Mouse (Mus musculus): ENCODE measurements around the gene Lat. TPM values are rescaled to one million over a fixed set of nuclear protein-coding genes. Genes with fewer than 3 reads are reported as not detected.

Lat gene
- total and polyA plus RNA-seq, 2 experiments from 2014 or later = 0.69 TPM; not detected in 1

DNA sequence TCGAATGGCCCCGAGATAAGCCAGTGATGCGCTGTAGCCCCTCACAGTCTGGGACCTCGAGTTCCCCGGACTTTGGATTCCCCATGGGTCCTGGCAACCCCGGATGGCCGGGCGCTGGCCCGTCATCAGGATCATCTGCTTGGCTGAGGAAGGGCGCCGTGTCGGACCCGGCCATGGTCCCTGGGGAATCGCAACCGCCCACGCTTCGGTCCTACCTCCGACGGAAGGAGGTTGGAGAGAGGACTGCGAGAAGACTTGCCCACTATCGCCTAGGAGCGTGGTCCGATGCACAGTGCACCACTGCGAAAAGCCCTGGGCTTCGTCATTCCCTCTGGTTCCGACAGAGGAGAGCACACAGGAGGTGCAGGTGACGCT is 7.5 kb upstream of the Lat start:
- Histone ChIP-seq H3K4me1 (ENCODE audit: insufficient read depth, low read length) (peaks cover 8% of the 10 kb centered on the region; the same call in 1 of the 2 replicates), H3K9me3 (ENCODE audit: low read length) (no peaks in the 10 kb centered on the region), H3K4me3 (ENCODE audit: low read depth, low read length) (peak overlapping the region; percentile 91), H3K9ac (replicated peaks; ENCODE audit: low read length, poor library complexity, severe bottlenecking) (peak overlapping the region; percentile 82), H3K4me2 (ENCODE audit: low read depth, low read length, poor library complexity, severe bottlenecking) (peak overlapping the region; percentile 96), H3K36me3 (ENCODE audit: insufficient read depth, low read length) (peaks cover 18% of the 10 kb centered on the region), H3K27ac (ENCODE audit: low read depth, low read length) (peak overlapping the region; percentile 57), H3K27me3 (ENCODE audit: insufficient read depth, low read length) (no peaks in the 10 kb centered on the region)
- peak; percentile 47 for ATAC-seq (ENCODE audit: low FRiP score)
- no peak for DNase-seq (ENCODE audit: low spot score)
- TF ChIP-seq CTCF (IDR thresholded peaks at IDR 0.05) = no peak
- WGBS = 1% methylated on average over 27 of the region's 27 CpGs

DNA sequence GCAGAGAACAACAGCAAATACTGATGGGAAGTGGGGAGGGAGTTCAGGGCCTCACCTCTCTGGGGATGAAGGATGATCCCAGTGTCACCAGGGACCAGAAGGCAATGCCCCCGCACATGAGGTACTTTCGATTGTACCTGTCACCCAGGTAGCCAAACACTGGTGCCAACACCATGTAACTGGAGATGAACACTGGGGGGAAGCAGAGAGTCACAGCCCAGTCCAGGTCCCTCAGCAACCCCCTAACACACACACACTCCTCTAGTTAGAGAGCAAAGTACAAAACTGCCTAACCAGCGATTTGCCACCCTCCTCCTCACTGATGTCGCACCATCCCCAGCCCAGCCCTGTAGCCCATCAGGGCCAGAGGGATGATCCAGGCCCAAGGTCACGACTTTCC is 5.6 kb upstream of the Lat start:
- Histone ChIP-seq H3K4me3 (ENCODE audit: low read depth, low read length) (no peak overlapping the region), H3K36me3 (ENCODE audit: insufficient read depth, low read length) (peaks cover 37% of the 10 kb centered on the region), H3K4me1 (ENCODE audit: insufficient read depth, low read length) (peaks cover 8% of the 10 kb centered on the region; the same call in 1 of the 2 replicates), H3K27me3 (ENCODE audit: insufficient read depth, low read length) (no peaks in the 10 kb centered on the region), H3K9me3 (ENCODE audit: low read length) (no peaks in the 10 kb centered on the region), H3K4me2 (ENCODE audit: low read depth, low read length, poor library complexity, severe bottlenecking) (no peak overlapping the region), H3K9ac (replicated peaks; ENCODE audit: low read length, poor library complexity, severe bottlenecking) (no peak overlapping the region), H3K27ac (ENCODE audit: low read depth, low read length) (no peak overlapping the region)
- 86% methylated on average over 5 of the region's 5 CpGs for WGBS
- peak; percentile 43 for TF ChIP-seq CTCF (IDR thresholded peaks at IDR 0.05)
- ATAC-seq (ENCODE audit: low FRiP score) (no peak), DNase-seq (ENCODE audit: low spot score) (no peak)

DNA sequence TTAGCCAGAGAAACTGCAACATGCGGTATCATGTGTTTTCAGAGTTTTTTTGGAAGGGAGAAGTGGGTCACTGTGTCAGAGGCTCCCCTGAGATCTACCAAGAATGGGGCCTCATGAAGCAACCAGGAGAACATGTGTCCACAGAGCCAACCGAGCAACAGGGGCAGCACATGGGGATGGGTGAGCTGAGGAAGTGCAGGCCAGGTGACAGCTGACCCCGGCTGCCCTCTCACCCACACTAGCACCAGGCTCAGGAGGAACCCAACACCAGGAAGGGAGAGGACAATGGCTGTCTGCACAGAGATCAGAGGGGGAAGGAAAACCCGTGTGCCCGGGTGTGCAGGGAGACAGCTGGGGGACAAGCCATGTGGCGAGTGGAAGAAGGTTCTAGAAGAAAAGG is 5.2 kb upstream of the Lat start:
- DNase-seq (ENCODE audit: low spot score) (no peak), ATAC-seq (ENCODE audit: low FRiP score) (no peak)
- Histone ChIP-seq H3K4me1 (ENCODE audit: insufficient read depth, low read length) (peaks cover 8% of the 10 kb centered on the region; the same call in 1 of the 2 replicates), H3K4me3 (ENCODE audit: low read depth, low read length) (no peak overlapping the region), H3K4me2 (ENCODE audit: low read depth, low read length, poor library complexity, severe bottlenecking) (no peak overlapping the region), H3K27me3 (ENCODE audit: insufficient read depth, low read length) (no peaks in the 10 kb centered on the region), H3K36me3 (ENCODE audit: insufficient read depth, low read length) (peaks cover 41% of the 10 kb centered on the region), H3K9ac (replicated peaks; ENCODE audit: low read length, poor library complexity, severe bottlenecking) (no peak overlapping the region), H3K27ac (ENCODE audit: low read depth, low read length) (no peak overlapping the region), H3K9me3 (ENCODE audit: low read length) (no peaks in the 10 kb centered on the region)
- 81% methylated on average over 6 of the region's 6 CpGs for WGBS
- TF ChIP-seq CTCF (IDR thresholded peaks at IDR 0.05) = no peak

DNA sequence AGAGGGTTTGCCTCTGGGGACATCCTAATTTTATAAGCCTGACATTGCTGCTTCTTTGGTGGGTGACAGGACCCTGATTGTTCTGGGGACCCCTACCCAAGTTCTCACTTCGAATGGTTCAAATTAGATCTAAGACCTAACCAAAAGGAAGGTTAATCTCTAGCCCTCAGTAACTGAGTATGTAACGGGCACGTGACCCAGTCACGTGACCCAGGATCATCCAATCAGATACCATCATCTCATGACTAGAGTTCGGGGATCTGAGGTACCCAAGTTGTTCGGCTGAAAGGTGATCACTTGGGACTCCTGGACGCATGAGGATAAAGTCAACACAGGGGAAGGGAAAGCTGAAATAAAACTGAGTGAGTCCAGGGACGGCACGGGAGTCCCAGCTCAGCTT is 3.6 kb upstream of the Lat start:
- Histone ChIP-seq H3K27me3 (ENCODE audit: insufficient read depth, low read length) (no peaks in the 10 kb centered on the region), H3K27ac (ENCODE audit: low read depth, low read length) (no peak overlapping the region), H3K9me3 (ENCODE audit: low read length) (no peaks in the 10 kb centered on the region), H3K4me1 (ENCODE audit: insufficient read depth, low read length) (peaks cover 8% of the 10 kb centered on the region; the same call in 1 of the 2 replicates), H3K4me3 (ENCODE audit: low read depth, low read length) (no peak overlapping the region), H3K36me3 (ENCODE audit: insufficient read depth, low read length) (peaks cover 46% of the 10 kb centered on the region), H3K9ac (replicated peaks; ENCODE audit: low read length, poor library complexity, severe bottlenecking) (no peak overlapping the region), H3K4me2 (ENCODE audit: low read depth, low read length, poor library complexity, severe bottlenecking) (no peak overlapping the region)
- WGBS = 90% methylated on average over 9 of the region's 9 CpGs
- no peak for TF ChIP-seq CTCF (IDR thresholded peaks at IDR 0.05)
- no peak for ATAC-seq (ENCODE audit: low FRiP score)
- no peak for DNase-seq (ENCODE audit: low spot score)

DNA sequence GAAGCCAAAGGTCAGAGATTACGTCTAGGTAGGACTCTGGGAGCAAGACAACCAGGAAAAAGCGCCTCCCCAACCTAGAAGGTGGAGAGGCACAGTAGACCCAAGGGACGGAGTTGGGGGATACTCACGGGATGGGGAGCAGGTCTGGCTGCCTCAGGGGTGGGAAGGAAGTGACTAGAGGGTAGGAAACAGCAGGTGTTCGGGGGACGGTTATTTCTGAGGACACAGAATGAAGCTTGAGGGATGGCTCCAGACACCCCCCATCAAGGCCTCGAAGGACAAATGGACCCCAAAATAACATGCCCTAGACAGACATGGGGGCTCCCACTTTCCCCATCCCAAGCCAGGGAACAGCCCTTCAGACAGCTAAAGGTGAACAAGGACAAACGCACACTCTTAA is 1.0 kb downstream of the Lat start:
- H3K9me3 ChIP-seq (ENCODE audit: low read length) = no peaks in the 10 kb centered on the region
- DNase-seq (ENCODE audit: low spot score) (no peak), ATAC-seq (ENCODE audit: low FRiP score) (no peak)
- H3K36me3 ChIP-seq (ENCODE audit: insufficient read depth, low read length) = peaks cover 49% of the 10 kb centered on the region
- H3K4me3 ChIP-seq (ENCODE audit: low read depth, low read length) = no peak overlapping the region
- no peak overlapping the region for H3K9ac ChIP-seq (replicated peaks; ENCODE audit: low read length, poor library complexity, severe bottlenecking)
- 90% methylated on average over 8 of the region's 8 CpGs for WGBS
- H3K4me1 ChIP-seq (ENCODE audit: insufficient read depth, low read length) = no peaks in the 10 kb centered on the region
- H3K4me2 ChIP-seq (ENCODE audit: low read depth, low read length, poor library complexity, severe bottlenecking) = no peak overlapping the region
- no peak overlapping the region for H3K27ac ChIP-seq (ENCODE audit: low read depth, low read length)
- no peaks in the 10 kb centered on the region for H3K27me3 ChIP-seq (ENCODE audit: insufficient read depth, low read length)
- no peak for TF ChIP-seq CTCF (IDR thresholded peaks at IDR 0.05)

DNA sequence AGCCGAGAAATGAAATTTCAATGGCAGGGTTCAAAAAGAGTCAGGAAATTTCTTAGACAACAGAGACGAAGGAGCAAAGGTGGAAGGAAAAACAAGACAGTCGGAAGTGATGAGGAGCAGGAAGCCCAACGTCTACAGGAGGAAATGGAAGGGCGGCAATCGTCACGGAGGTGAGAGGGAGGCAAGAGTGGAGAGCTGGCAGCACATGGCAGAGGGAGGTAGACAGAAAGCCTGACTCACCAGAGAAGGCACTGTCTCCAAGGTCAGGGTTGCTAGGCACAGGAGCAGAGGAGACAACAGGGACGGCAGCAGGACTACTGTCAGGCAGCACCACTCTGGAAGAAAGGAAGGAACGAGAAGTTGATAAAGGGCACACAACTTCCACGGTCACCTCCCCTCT is 1.7 kb downstream of the Lat start:
- ATAC-seq (ENCODE audit: low FRiP score) (no peak), DNase-seq (ENCODE audit: low spot score) (no peak)
- Histone ChIP-seq H3K27ac (ENCODE audit: low read depth, low read length) (no peak overlapping the region), H3K9me3 (ENCODE audit: low read length) (no peaks in the 10 kb centered on the region), H3K36me3 (ENCODE audit: insufficient read depth, low read length) (peaks cover 48% of the 10 kb centered on the region), H3K4me1 (ENCODE audit: insufficient read depth, low read length) (no peaks in the 10 kb centered on the region), H3K9ac (replicated peaks; ENCODE audit: low read length, poor library complexity, severe bottlenecking) (no peak overlapping the region), H3K4me3 (ENCODE audit: low read depth, low read length) (no peak overlapping the region), H3K27me3 (ENCODE audit: insufficient read depth, low read length) (no peaks in the 10 kb centered on the region), H3K4me2 (ENCODE audit: low read depth, low read length, poor library complexity, severe bottlenecking) (no peak overlapping the region)
- whole genome bisulfite sequencing = 90% methylated on average over 10 of the region's 10 CpGs
- no peak for TF ChIP-seq CTCF (IDR thresholded peaks at IDR 0.05)
